14 mouse cellular contexts compared by ENCODE assay signal in the genomic region with DNA sequence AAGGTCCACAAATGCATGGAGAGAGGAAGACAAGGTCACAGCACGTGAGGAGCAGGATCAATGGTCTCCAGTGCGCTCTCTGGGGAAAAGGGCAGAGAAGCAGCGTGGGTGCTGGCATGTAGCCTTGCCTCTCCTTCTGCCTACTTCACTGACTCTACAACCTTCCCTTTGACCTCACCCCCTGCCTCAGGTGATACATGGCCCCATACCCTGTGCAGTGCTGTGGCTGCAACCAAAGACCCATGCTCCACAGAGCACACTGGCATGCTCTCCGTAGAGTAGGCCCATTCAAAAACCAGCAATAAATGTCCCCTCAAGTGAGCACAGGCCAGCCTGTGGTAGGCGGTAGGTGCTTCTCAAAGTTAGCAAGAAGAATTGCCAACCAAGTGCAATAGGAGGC. TPM values are rescaled to one million over a fixed set of nuclear protein-coding genes. Genes with fewer than 3 reads are reported as not detected.
"Had no signal": no experiment of that assay in that cellular context is flagged by ENCODE, and none has a peak within 500 bp of the region (broad histone marks: within the 10 kb centered on the region; RNA-seq: fewer than 3 reads in every experiment).

No protein-coding gene starts in this region.

- H3K4me1 ChIP-seq: limb, embryonic 12.5 days; liver, embryonic 13.5 days; lung, embryonic 15.5 days had no signal

- DNase-seq: kidney, adult 18-20 months; kidney, postnatal 10 days; kidney, postnatal 4 days; liver; liver, embryonic 13.5 days; liver, postnatal 0 days; lung, postnatal 14 days; midbrain, embryonic 14.5 days; thymus, postnatal 4 days had no signal

- H3K9ac ChIP-seq: limb, embryonic 12.5 days; liver, embryonic 13.5 days; liver, postnatal 0 days; lung, embryonic 15.5 days had no signal

- H3K27ac ChIP-seq: limb, embryonic 12.5 days; liver, embryonic 13.5 days; lung, embryonic 15.5 days; macrophage; stomach, postnatal 0 days had no signal

- H3K9me3 ChIP-seq: limb, embryonic 12.5 days; liver, embryonic 13.5 days; lung, embryonic 15.5 days had no signal

- H3K4me3 ChIP-seq: limb, embryonic 12.5 days; liver, embryonic 13.5 days; lung, embryonic 15.5 days had no signal

- H3K4me2 ChIP-seq: limb, embryonic 12.5 days; liver, embryonic 13.5 days; lung, embryonic 15.5 days had no signal

- H3K36me3 ChIP-seq: limb, embryonic 12.5 days; liver, embryonic 13.5 days; lung, embryonic 15.5 days had no signal

- ATAC-seq: liver, postnatal 0 days had no signal

- H3K27me3 ChIP-seq: limb, embryonic 12.5 days; liver, embryonic 13.5 days; lung, embryonic 15.5 days had no signal

RNA-seq across cellular contexts. Expression of a gene that starts 28.8 kb away (rescaled TPM):
- total RNA-seq: neutrophil, adult 5-6 weeks had no signal
- polyA plus RNA-seq: liver, postnatal 0 days; macrophage had no signal
